Mouse (Mus musculus) bone marrow, adult 2 months (tissue): ENCODE measurements at regions not wholly inside any gene's neighbourhood (a gene's known extent, or its start where the extent isn't known, plus 50 kb on each side); places are given as distances from the start of the nearest gene placed in this dataset.

Source experiments
- CTCF ChIP-seq: fragments of 200-500 bp; IDR thresholded peaks from 2 replicates; pipeline ENCODE4 v1.5.1; 2011; ENCODE audit warnings: low read length, control low read depth; ENCODE audit not compliant: control insufficient read depth, insufficient read depth
- POLR2A ChIP-seq: fragments of 200-500 bp; IDR thresholded peaks from 2 replicates; pipeline ENCODE4 v1.6.1; 2011; ENCODE audit warnings: low read depth, mild to moderate bottlenecking, control low read depth, low read length, borderline replicate concordance; ENCODE audit not compliant: control insufficient read depth

- TF ChIP-seq CTCF (no peak), POLR2A (no peak)
Measured at GRCm38 (mm10) chr7:36313751-36314150, 384.2 kb upstream of the Tshz3 start.
